Mouse (Mus musculus): ENCODE data around the gene Eras. TPM values are rescaled to one million over a fixed set of nuclear protein-coding genes. Genes with fewer than 3 reads are reported as not detected.

Eras gene
- polyA plus RNA-seq, 1 experiment from 2014 or later = not detected

- no peaks in the 10 kb centered on the region for H3K4me1 ChIP-seq
- H3K4me3 ChIP-seq = no peak within 1 kb of the TSS
- H3K27ac ChIP-seq (replicated peaks) = no peak within 1 kb of the TSS
- H3K4me2 ChIP-seq (replicated peaks) = no peak within 1 kb of the TSS
- no peak for ATAC-seq (ENCODE audit: low FRiP score, low read depth)
- no peaks in the 10 kb centered on the region for H3K27me3 ChIP-seq
- no peak within 1 kb of the TSS for H3K9ac ChIP-seq (replicated peaks)
- H3K9me3 ChIP-seq = no peaks in the 10 kb centered on the region
- H3K36me3 ChIP-seq = peaks cover 11% of the 10 kb centered on the region
- WGBS = 91% methylated on average over 5 of the region's 5 CpGs
Measured at GRCm38 (mm10) chrX:7907735-7908134, 20.7 kb downstream of the Eras start, which contains the start of gene Gm10491. Gene Gm10491, minus strand, starts transcription at chrX:7907835.

GRCm38 (mm10) chrX:7904441-7904840 lies 24.0 kb downstream of the Eras start:
- no peak for ATAC-seq (ENCODE audit: low FRiP score, low read depth)
- H3K27ac ChIP-seq (replicated peaks) = no peak overlapping the region
- H3K36me3 ChIP-seq = peaks cover 11% of the 10 kb centered on the region
- H3K27me3 ChIP-seq = no peaks in the 10 kb centered on the region
- no peaks in the 10 kb centered on the region for H3K9me3 ChIP-seq
- H3K9ac ChIP-seq (replicated peaks) = no peak overlapping the region
- H3K4me2 ChIP-seq (replicated peaks) = no peak overlapping the region
- 0 out of 2 replicates have a peak, but pooled peaks cover 2% of the 10 kb centered on the region for H3K4me1 ChIP-seq
- no peak overlapping the region for H3K4me3 ChIP-seq
- 92% methylated on average over 5 of the region's 5 CpGs for WGBS

- Histone ChIP-seq H3K9ac (replicated peaks) (peak within 1 kb of the TSS; percentile 59), H3K27me3 (no peaks in the 10 kb centered on the region), H3K4me2 (replicated peaks) (peak within 1 kb of the TSS; percentile 63), H3K36me3 (peaks cover 12% of the 10 kb centered on the region), H3K4me1 (peaks cover 8% of the 10 kb centered on the region; the same call in 1 of the 2 replicates), H3K9me3 (no peaks in the 10 kb centered on the region), H3K27ac (replicated peaks) (peak within 1 kb of the TSS; percentile 81), H3K4me3 (peak within 1 kb of the TSS; percentile 54)
- 17% methylated on average over 62 of the region's 62 CpGs for WGBS
- peak; percentile 98 for ATAC-seq (ENCODE audit: low FRiP score, low read depth)
Measured at GRCm38 (mm10) chrX:7898880-7899874, 29.2 kb downstream of the Eras start, which contains the start of the genes Pqbp1 and Timm17b. Gene Pqbp1, minus strand, starts transcription at chrX:7899269. Gene Timm17b, plus strand, starts transcription at chrX:7899357.

- Histone ChIP-seq H3K9me3 (no peaks in the 10 kb centered on the region), H3K9ac (replicated peaks) (peak overlapping the region; percentile 55), H3K27me3 (no peaks in the 10 kb centered on the region), H3K4me1 (peaks cover 8% of the 10 kb centered on the region; the same call in 1 of the 2 replicates), H3K4me3 (peak overlapping the region; percentile 54), H3K27ac (replicated peaks) (no peak overlapping the region; the same call in 1 of the 2 replicates), H3K4me2 (replicated peaks) (peak overlapping the region; percentile 63), H3K36me3 (peaks cover 20% of the 10 kb centered on the region)
- WGBS = 42% methylated on average over 13 of the region's 13 CpGs
- ATAC-seq (ENCODE audit: low FRiP score, low read depth) = no peak
Measured at GRCm38 (mm10) chrX:7898211-7898610, 30.2 kb downstream of the Eras start.

- Histone ChIP-seq H3K27me3 (no peaks in the 10 kb centered on the region), H3K36me3 (0 out of 2 replicates have a peak, but pooled peaks cover 6% of the 10 kb centered on the region), H3K27ac (replicated peaks) (peak within 1 kb of the TSS; percentile 86), H3K4me1 (peaks cover 4% of the 10 kb centered on the region), H3K9me3 (no peaks in the 10 kb centered on the region), H3K9ac (replicated peaks) (peak within 1 kb of the TSS; percentile 49), H3K4me2 (replicated peaks) (peak within 1 kb of the TSS; percentile 60), H3K4me3 (peak within 1 kb of the TSS; percentile 58)
- peak; percentile 85 for ATAC-seq (ENCODE audit: low FRiP score, low read depth)
- WGBS = 26% methylated on average over 49 of the region's 49 CpGs
Measured at GRCm38 (mm10) chrX:7883841-7884567, 44.4 kb downstream of the Eras start, which contains the start of gene Slc35a2. Gene Slc35a2, plus strand, starts transcription at chrX:7884028.

- ATAC-seq (ENCODE audit: low FRiP score, low read depth) = peak; percentile 69
- WGBS = 25% methylated on average over 11 of the region's 11 CpGs
- Histone ChIP-seq H3K9ac (replicated peaks) (no peak overlapping the region), H3K9me3 (no peaks in the 10 kb centered on the region), H3K36me3 (no peaks in the 10 kb centered on the region), H3K4me2 (replicated peaks) (peak overlapping the region; percentile 77), H3K27ac (replicated peaks) (no peak overlapping the region), H3K4me3 (peak overlapping the region; percentile 24), H3K27me3 (no peaks in the 10 kb centered on the region), H3K4me1 (peaks cover 2% of the 10 kb centered on the region)
Measured at GRCm38 (mm10) chrX:7879819-7880218, 48.6 kb downstream of the Eras start.

GRCm38 (mm10) chrX:7878495-7878894 lies 49.9 kb downstream of the Eras start:
- H3K4me3 ChIP-seq = peak overlapping the region; percentile 53
- no peak for ATAC-seq (ENCODE audit: low FRiP score, low read depth)
- 20% methylated on average over 21 of the region's 21 CpGs for WGBS

GRCm38 (mm10) chrX:7878007-7878419 lies 50.4 kb downstream of the Eras start, which contains the start of gene Pim2:
Gene Pim2, plus strand, starts transcription at chrX:7878262.
- ATAC-seq (ENCODE audit: low FRiP score, low read depth) = peak; percentile 88
- Histone ChIP-seq H3K27me3 (no peaks in the 10 kb centered on the region), H3K36me3 (peaks cover 5% of the 10 kb centered on the region; the same call in 1 of the 2 replicates), H3K4me1 (no peaks in the 10 kb centered on the region), H3K4me2 (replicated peaks) (peak within 1 kb of the TSS; percentile 77), H3K27ac (replicated peaks) (0 out of 2 replicates have a peak within 1 kb of the TSS, but pooled peaks have one; percentile 35), H3K4me3 (peak within 1 kb of the TSS; percentile 53), H3K9me3 (no peaks in the 10 kb centered on the region), H3K9ac (replicated peaks) (peak within 1 kb of the TSS; percentile 52)
- WGBS = 29% methylated on average over 37 of the region's 38 CpGs

More at GRCm38 (mm10) chrX:7878495-7878894, 49.9 kb downstream of the Eras start:
- Histone ChIP-seq H3K4me1 (no peaks in the 10 kb centered on the region), H3K9ac (replicated peaks) (peak overlapping the region; percentile 52), H3K4me2 (replicated peaks) (peak overlapping the region; percentile 77), H3K27me3 (no peaks in the 10 kb centered on the region), H3K36me3 (peaks cover 4% of the 10 kb centered on the region; the same call in 1 of the 2 replicates), H3K9me3 (no peaks in the 10 kb centered on the region), H3K27ac (replicated peaks) (no peak overlapping the region)

Other genes starting within 250 kb of the Eras start
- gene Magix, start 247.4 kb downstream of the Eras start, polyA plus RNA-seq (2016; fragmentation: Nextera tagmentation; extraction: Ambion mirVana) = 0.09 TPM in 1 of 2 replicates, not detected in the other
- gene Gpkow, start 231.5 kb downstream of the Eras start, polyA plus RNA-seq (2016; fragmentation: Nextera tagmentation; extraction: Ambion mirVana) = 43.6 and 45.7 TPM in 2 replicates
- 26.4 and 27.0 TPM in 2 replicates for gene Wdr45, start 214.3 kb downstream of the Eras start, polyA plus RNA-seq (2016; fragmentation: Nextera tagmentation; extraction: Ambion mirVana)
- not detected in 2 replicates for gene Gm45208, start 206.4 kb downstream of the Eras start, polyA plus RNA-seq (2016; fragmentation: Nextera tagmentation; extraction: Ambion mirVana)
- gene Praf2, start 200.2 kb downstream of the Eras start, polyA plus RNA-seq (2016; fragmentation: Nextera tagmentation; extraction: Ambion mirVana) = 88.8 and 89.2 TPM in 2 replicates
- gene Ccdc120, start 177.7 kb downstream of the Eras start, polyA plus RNA-seq (2016; fragmentation: Nextera tagmentation; extraction: Ambion mirVana) = 27.5 and 34.1 TPM in 2 replicates
- 37.6 and 39.1 TPM in 2 replicates for gene Tfe3, start 166.0 kb downstream of the Eras start, polyA plus RNA-seq (2016; fragmentation: Nextera tagmentation; extraction: Ambion mirVana)
- gene Gripap1, start 138.8 kb downstream of the Eras start, polyA plus RNA-seq (2016; fragmentation: Nextera tagmentation; extraction: Ambion mirVana) = 78.3 and 80.8 TPM in 2 replicates
- gene Kcnd1, start 106.3 kb downstream of the Eras start, polyA plus RNA-seq (2016; fragmentation: Nextera tagmentation; extraction: Ambion mirVana) = 0.96 and 1.5 TPM in 2 replicates
- gene Otud5, start 87.2 kb downstream of the Eras start, polyA plus RNA-seq (2016; fragmentation: Nextera tagmentation; extraction: Ambion mirVana) = 63.2 and 68.3 TPM in 2 replicates
- gene Pim2, start 50.3 kb downstream of the Eras start, polyA plus RNA-seq (2016; fragmentation: Nextera tagmentation; extraction: Ambion mirVana) = 19.2 and 19.7 TPM in 2 replicates
- gene Slc35a2, start 44.6 kb downstream of the Eras start, polyA plus RNA-seq (2016; fragmentation: Nextera tagmentation; extraction: Ambion mirVana) = 31.0 and 31.4 TPM in 2 replicates
- 177 and 180 TPM in 2 replicates for gene Pqbp1, start 29.3 kb downstream of the Eras start, polyA plus RNA-seq (2016; fragmentation: Nextera tagmentation; extraction: Ambion mirVana)
- gene Timm17b, start 29.2 kb downstream of the Eras start, polyA plus RNA-seq (2016; fragmentation: Nextera tagmentation; extraction: Ambion mirVana) = 156 and 160 TPM in 2 replicates
- not detected in 2 replicates for gene Gm10491, start 20.8 kb downstream of the Eras start, polyA plus RNA-seq (2016; fragmentation: Nextera tagmentation; extraction: Ambion mirVana)
- gene Gm10490, start 19.1 kb downstream of the Eras start, polyA plus RNA-seq (2016; fragmentation: Nextera tagmentation; extraction: Ambion mirVana) = not detected in 2 replicates
- 77.5 and 87.2 TPM in 2 replicates for gene Pcsk1n, start 8.8 kb downstream of the Eras start, polyA plus RNA-seq (2016; fragmentation: Nextera tagmentation; extraction: Ambion mirVana)
- 80.1 and 87.9 TPM in 2 replicates for gene Hdac6, start 19.3 kb upstream of the Eras start, polyA plus RNA-seq (2016; fragmentation: Nextera tagmentation; extraction: Ambion mirVana)
- 1.5 TPM in 2 replicates for gene Gata1, start 49.5 kb upstream of the Eras start, polyA plus RNA-seq (2016; fragmentation: Nextera tagmentation; extraction: Ambion mirVana)
- gene Glod5, start 89.9 kb upstream of the Eras start, polyA plus RNA-seq (2016; fragmentation: Nextera tagmentation; extraction: Ambion mirVana) = not detected in 2 replicates
- 68.5 and 70.3 TPM in 2 replicates for gene Suv39h1, start 146.2 kb upstream of the Eras start, polyA plus RNA-seq (2016; fragmentation: Nextera tagmentation; extraction: Ambion mirVana)
- 0.22 and 0.26 TPM in 2 replicates for gene Was, start 161.9 kb upstream of the Eras start, polyA plus RNA-seq (2016; fragmentation: Nextera tagmentation; extraction: Ambion mirVana)
- 39.5 and 44.6 TPM in 2 replicates for gene Wdr13, start 204.3 kb upstream of the Eras start, polyA plus RNA-seq (2016; fragmentation: Nextera tagmentation; extraction: Ambion mirVana)
- 397 and 431 TPM in 2 replicates for gene Rbm3, start 217.3 kb upstream of the Eras start, polyA plus RNA-seq (2016; fragmentation: Nextera tagmentation; extraction: Ambion mirVana)
- gene Tbc1d25, start 247.6 kb upstream of the Eras start, polyA plus RNA-seq (2016; fragmentation: Nextera tagmentation; extraction: Ambion mirVana) = 12.7 and 13.2 TPM in 2 replicates